Mouse (Mus musculus) hindbrain, embryonic 15.5 days (tissue): ENCODE results near the gene Ptrh1. TPM values are rescaled to one million over a fixed set of nuclear protein-coding genes. Genes with fewer than 3 reads are reported as not detected.

Experiments
- ATAC-seq: fragments of 200-750 bp; cut with Nextera tagmentation; 2 replicates; pipeline ENCODE4 v1.8.0; 2017; ENCODE audit warnings: low read depth, moderate number of reproducible peaks, moderate TSS enrichment; ENCODE audit not compliant: low FRiP score
- H3K27ac ChIP-seq: fragments of 300-500 bp; sonication (generic); replicated peaks from 2 replicates; pipeline ENCODE4 v1.5.1; 2015; ENCODE audit warnings: mild to moderate bottlenecking, inconsistent platforms
- H3K27me3 ChIP-seq: fragments of 300-500 bp; sonication (generic); 2 replicates; pipeline ENCODE4 v1.6.1; 2015; ENCODE audit warnings: control low read depth, inconsistent platforms
- H3K36me3 ChIP-seq: fragments of 300-500 bp; sonication (generic); 2 replicates; pipeline ENCODE4 v1.6.1; 2015; ENCODE audit warnings: control low read depth, inconsistent platforms
- H3K4me1 ChIP-seq: fragments of 300-500 bp; sonication (generic); replicated peaks from 2 replicates; pipeline ENCODE4 v1.6.1; 2015; ENCODE audit warnings: control low read depth, inconsistent platforms
- H3K4me2 ChIP-seq: fragments of 300-500 bp; sonication (generic); 2 replicates; pipeline ENCODE4 v1.6.1; 2015; ENCODE audit warnings: moderate library complexity, mild to moderate bottlenecking, inconsistent platforms
- H3K4me3 ChIP-seq: fragments of 300-500 bp; sonication (generic); 2 replicates; pipeline ENCODE4 v1.5.1; 2015; ENCODE audit warnings: mild to moderate bottlenecking, inconsistent platforms
- H3K9ac ChIP-seq: fragments of 300-500 bp; sonication (generic); 2 replicates; pipeline ENCODE4 v1.6.1; 2015; ENCODE audit warnings: inconsistent platforms
- H3K9me3 ChIP-seq: fragments of 300-500 bp; sonication (generic); 2 replicates; pipeline ENCODE4 v1.6.1; 2016; ENCODE audit warnings: control low read depth, inconsistent platforms
- WGBS: fragments of 180-500 bp; shearing (Covaris S2); methylation state at CpG from one replicate; pipeline ENCODE4 v1.1.7; 2015; 5-methylcytosine and 5-hydroxymethylcytosine counted together
- polyA plus RNA-seq: library from polyadenylated mRNA; unstranded; fragments of >200 nt; fragmentation: Nextera tagmentation; extraction: Ambion mirVana; gene quantifications from 2 replicates; pipeline ENCODE4 v1.2.1, GENCODE M21; 2015

The Ptrh1 gene
- polyA plus RNA-seq, result 4.3 and 5.0 TPM in 2 replicates

GRCm38 (mm10) chr2:32775359-32776074, at the start of gene Ptrh1, which contains the start of gene Ttc16:
TSS of gene Ptrh1 (plus strand) at chr2:32775786.
TSS of gene Ttc16 (minus strand) at chr2:32775633.
- under 1% methylated on average over 46 of the region's 46 CpGs for WGBS
- peaks cover 15% of the 10 kb centered on the region for H3K4me1 ChIP-seq
- H3K4me2 ChIP-seq, result peak within 1 kb of the TSS; percentile 77
- no peaks in the 10 kb centered on the region for H3K36me3 ChIP-seq
- peak within 1 kb of the TSS; percentile 38 for H3K9ac ChIP-seq
- no peaks in the 10 kb centered on the region for H3K27me3 ChIP-seq
- peak within 1 kb of the TSS; percentile 60 for H3K4me3 ChIP-seq
- no peaks in the 10 kb centered on the region for H3K9me3 ChIP-seq
- peak within 1 kb of the TSS; percentile 78 for H3K27ac ChIP-seq
- ATAC-seq, result peak; percentile 98

- WGBS, result under 1% methylated on average over 16 of the region's 16 CpGs
- Histone ChIP-seq H3K4me2 (peak overlapping the region; percentile 53), H3K9ac (0 out of 2 replicates have a peak overlapping the region, but pooled peaks have one; percentile 15), H3K9me3 (no peaks in the 10 kb centered on the region), H3K4me3 (peak overlapping the region; percentile 28), H3K36me3 (no peaks in the 10 kb centered on the region), H3K4me1 (peaks cover 8% of the 10 kb centered on the region), H3K27me3 (no peaks in the 10 kb centered on the region), H3K27ac (peak overlapping the region; percentile 42; the same call in 1 of the 2 replicates)
- peak; percentile 96 for ATAC-seq
Observed at GRCm38 (mm10) chr2:32727435-32727834, 48.2 kb upstream of the Ptrh1 start.

- H3K9me3 ChIP-seq, result no peaks in the 10 kb centered on the region
- peak overlapping the region; percentile 28 for H3K4me3 ChIP-seq
- H3K9ac ChIP-seq, result no peak overlapping the region
- no peaks in the 10 kb centered on the region for H3K27me3 ChIP-seq
- no peaks in the 10 kb centered on the region for H3K36me3 ChIP-seq
- peaks cover 8% of the 10 kb centered on the region for H3K4me1 ChIP-seq
- H3K4me2 ChIP-seq, result peak overlapping the region; percentile 53
- WGBS, result 58% methylated on average over 7 of the region's 7 CpGs
- peak; percentile 10; the same call in 1 of the 2 replicates for ATAC-seq
- 0 out of 2 replicates have a peak overlapping the region, but pooled peaks have one; percentile 4 for H3K27ac ChIP-seq
Observed at GRCm38 (mm10) chr2:32728463-32728862, 47.1 kb upstream of the Ptrh1 start.

- Histone ChIP-seq H3K4me2 (peak overlapping the region; percentile 1), H3K4me3 (no peak overlapping the region)
- 74% methylated on average over 4 of the region's 4 CpGs for WGBS
Observed at GRCm38 (mm10) chr2:32729547-32729946, 46.0 kb upstream of the Ptrh1 start.

GRCm38 (mm10) chr2:32730854-32731253, 44.7 kb upstream of the Ptrh1 start:
- no peak for ATAC-seq
- no peaks in the 10 kb centered on the region for H3K9me3 ChIP-seq
- H3K9ac ChIP-seq, result no peak overlapping the region
- no peaks in the 10 kb centered on the region for H3K27me3 ChIP-seq
- H3K4me1 ChIP-seq, result peaks cover 8% of the 10 kb centered on the region
- 49% methylated on average over 11 of the region's 11 CpGs for WGBS
- no peaks in the 10 kb centered on the region for H3K36me3 ChIP-seq
- no peak overlapping the region for H3K27ac ChIP-seq
- no peak overlapping the region for H3K4me3 ChIP-seq
- H3K4me2 ChIP-seq, result no peak overlapping the region

More at GRCm38 (mm10) chr2:32729547-32729946, 46.0 kb upstream of the Ptrh1 start:
- Histone ChIP-seq H3K9ac (no peak overlapping the region), H3K36me3 (no peaks in the 10 kb centered on the region), H3K4me1 (peaks cover 8% of the 10 kb centered on the region), H3K9me3 (no peaks in the 10 kb centered on the region), H3K27ac (no peak overlapping the region), H3K27me3 (no peaks in the 10 kb centered on the region)
- ATAC-seq, result no peak

- H3K4me2 ChIP-seq, result no peak overlapping the region
- no peaks in the 10 kb centered on the region for H3K36me3 ChIP-seq
- no peak for ATAC-seq
- H3K9ac ChIP-seq, result no peak overlapping the region
- 77% methylated on average over 4 of the region's 4 CpGs for WGBS
- no peak overlapping the region for H3K4me3 ChIP-seq
- no peaks in the 10 kb centered on the region for H3K9me3 ChIP-seq
- peak overlapping the region; percentile 34; the same call in 1 of the 2 replicates for H3K27ac ChIP-seq
- peaks cover 8% of the 10 kb centered on the region for H3K4me1 ChIP-seq
- H3K27me3 ChIP-seq, result no peaks in the 10 kb centered on the region
Observed at GRCm38 (mm10) chr2:32731911-32732310, 43.7 kb upstream of the Ptrh1 start.

- H3K4me1 ChIP-seq, result no peaks in the 10 kb centered on the region; the same call in 1 of the 2 replicates
- H3K9me3 ChIP-seq, result no peaks in the 10 kb centered on the region
- no peaks in the 10 kb centered on the region for H3K36me3 ChIP-seq
- no peak for ATAC-seq
- H3K4me3 ChIP-seq, result no peak overlapping the region
- 79% methylated on average over 6 of the region's 6 CpGs for WGBS
- H3K27me3 ChIP-seq, result no peaks in the 10 kb centered on the region
- no peak overlapping the region for H3K9ac ChIP-seq
- no peak overlapping the region for H3K27ac ChIP-seq
- H3K4me2 ChIP-seq, result no peak overlapping the region
Observed at GRCm38 (mm10) chr2:32732695-32733094, 42.9 kb upstream of the Ptrh1 start.

GRCm38 (mm10) chr2:32734480-32734879, 41.1 kb upstream of the Ptrh1 start:
- no peak for ATAC-seq
- Histone ChIP-seq H3K36me3 (no peaks in the 10 kb centered on the region), H3K27me3 (no peaks in the 10 kb centered on the region), H3K27ac (0 out of 2 replicates have a peak overlapping the region, but pooled peaks have one; percentile 22), H3K4me1 (no peaks in the 10 kb centered on the region), H3K9me3 (no peaks in the 10 kb centered on the region), H3K4me2 (no peak overlapping the region), H3K4me3 (no peak overlapping the region), H3K9ac (no peak overlapping the region)
- WGBS, result 53% methylated on average over 4 of the region's 4 CpGs

- Histone ChIP-seq H3K27me3 (no peaks in the 10 kb centered on the region), H3K9ac (no peak overlapping the region), H3K9me3 (no peaks in the 10 kb centered on the region), H3K4me3 (no peak overlapping the region), H3K4me2 (no peak overlapping the region), H3K27ac (0 out of 2 replicates have a peak overlapping the region, but pooled peaks have one; percentile 22), H3K36me3 (no peaks in the 10 kb centered on the region), H3K4me1 (no peaks in the 10 kb centered on the region)
- ATAC-seq, result no peak
- 71% methylated on average over 4 of the region's 4 CpGs for WGBS
Observed at GRCm38 (mm10) chr2:32734933-32735332, 40.7 kb upstream of the Ptrh1 start.

GRCm38 (mm10) chr2:32736306-32736829, 39.2 kb upstream of the Ptrh1 start:
- Histone ChIP-seq H3K9ac (no peak overlapping the region), H3K27ac (no peak overlapping the region), H3K4me2 (no peak overlapping the region), H3K36me3 (no peaks in the 10 kb centered on the region), H3K27me3 (no peaks in the 10 kb centered on the region), H3K9me3 (no peaks in the 10 kb centered on the region), H3K4me3 (no peak overlapping the region), H3K4me1 (peaks cover 8% of the 10 kb centered on the region; the same call in 1 of the 2 replicates)
- ATAC-seq, result no peak
- WGBS, result 47% methylated on average over 3 of the region's 3 CpGs

GRCm38 (mm10) chr2:32737008-32737407, 38.6 kb upstream of the Ptrh1 start:
- ATAC-seq, result no peak
- H3K9ac ChIP-seq, result no peak overlapping the region
- no peak overlapping the region for H3K4me3 ChIP-seq
- no peaks in the 10 kb centered on the region for H3K9me3 ChIP-seq
- H3K27me3 ChIP-seq, result no peaks in the 10 kb centered on the region
- H3K4me1 ChIP-seq, result peaks cover 8% of the 10 kb centered on the region; the same call in 1 of the 2 replicates
- H3K4me2 ChIP-seq, result no peak overlapping the region
- no peaks in the 10 kb centered on the region for H3K36me3 ChIP-seq
- 53% methylated on average over 6 of the region's 6 CpGs for WGBS
- H3K27ac ChIP-seq, result no peak overlapping the region

GRCm38 (mm10) chr2:32739311-32739710, 36.3 kb upstream of the Ptrh1 start:
- Histone ChIP-seq H3K27me3 (no peaks in the 10 kb centered on the region), H3K4me1 (peaks cover 27% of the 10 kb centered on the region), H3K4me2 (no peak overlapping the region), H3K9ac (no peak overlapping the region), H3K27ac (no peak overlapping the region), H3K4me3 (no peak overlapping the region), H3K36me3 (no peaks in the 10 kb centered on the region), H3K9me3 (no peaks in the 10 kb centered on the region)
- 69% methylated on average over 4 of the region's 4 CpGs for WGBS
- no peak for ATAC-seq
